15 mouse cellular contexts compared by ENCODE assay signal in the genomic region with DNA sequence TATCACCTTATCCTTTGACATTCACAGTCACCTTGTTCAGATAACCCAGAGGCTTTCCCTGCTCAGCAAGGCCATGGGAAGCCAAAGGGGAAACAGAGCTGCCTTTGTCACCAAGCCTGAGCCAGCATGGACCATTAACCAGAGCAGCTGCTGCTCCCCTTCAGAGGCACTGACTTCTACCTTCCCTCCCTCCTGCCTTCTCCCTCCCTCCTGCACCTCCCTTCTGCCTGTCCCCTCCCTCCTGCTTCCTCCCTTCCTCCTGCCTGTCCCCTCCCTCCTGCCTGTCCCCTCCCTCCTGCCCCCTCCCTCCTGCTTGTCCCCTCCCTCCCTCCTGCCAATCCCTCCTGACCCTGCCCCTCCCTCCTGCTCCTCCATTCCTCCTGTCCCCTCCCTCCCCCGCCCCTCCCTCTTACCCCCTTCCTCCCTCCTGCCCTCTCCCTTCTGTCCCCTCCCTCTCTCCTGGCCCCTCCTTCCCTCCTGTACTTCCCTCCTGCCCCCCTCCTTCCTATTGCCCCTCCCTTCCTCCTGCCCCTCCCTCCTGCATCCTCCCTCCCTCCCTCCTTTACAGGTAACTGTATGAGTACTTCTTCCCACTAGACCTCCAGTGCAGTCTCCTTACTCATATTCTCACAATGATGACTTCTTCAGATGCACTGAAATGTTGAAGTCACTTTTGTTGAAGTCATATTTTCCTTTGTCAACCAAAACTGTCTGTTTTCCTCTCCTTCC. TPM values are rescaled to one million over a fixed set of nuclear protein-coding genes. Genes with fewer than 3 reads are reported as not detected.
DNase-seq lines count a peak whose midpoint lies in the region; ATAC-seq and TF ChIP-seq lines count a peak whose summit lies in the region.
"Had no signal": no experiment of that assay in that cellular context is flagged by ENCODE, and none has a peak within 500 bp of the region (broad histone marks: within the 10 kb centered on the region; RNA-seq: fewer than 3 reads in every experiment).

No protein-coding gene starts in this region.

- DNase-seq in liver = peak; percentile 20
- DNase-seq in liver, postnatal 0 days = no peak
- DNase-seq in A20 (ENCODE audit: low read depth, low spot score) = peak; percentile 16
- peak; percentile 47 for DNase-seq in ES-E14 (ENCODE audit: low read depth, low spot score)
- DNase-seq in left cerebral cortex, postnatal 4 days = no peak
- DNase-seq in thymus, adult 18-20 months = no peak
- DNase-seq in thymus, postnatal 10 days (ENCODE audit: low spot score in 2 of 2) = no peak
- DNase-seq: adrenal gland, postnatal 10 days; kidney, postnatal 10 days; lung, postnatal 14 days had no signal

- peaks cover 2% of the 10 kb centered on the region; the same call in 1 of the 2 replicates for H3K4me1 ChIP-seq in liver, postnatal 0 days (ENCODE audit: insufficient read depth)
- H3K4me1 ChIP-seq in ES-E14 (ENCODE audit: control insufficient read depth in 2 of 2, insufficient read depth in 2 of 2, low read length in 2 of 2, poor library complexity in 1 of 2) = peaks cover 0 to 2% of the 10 kb centered on the region in 2 experiments; a peak in 1 of 4 replicates
- H3K4me1 ChIP-seq in intestine, embryonic 15.5 days (replicated peaks) = no peaks in the 10 kb centered on the region

- WGBS in liver, postnatal 0 days (ENCODE audit: insufficient replicate concordance) = 56% methylated on average over 1 of the region's 1 CpGs
- WGBS in intestine, embryonic 15.5 days = no CpG with 5 or more reads among the region's 1 CpGs

- no peak for TF ChIP-seq EP300 in liver, postnatal 0 days (IDR thresholded peaks at IDR 0.05; ENCODE audit: low read depth)

- in situ Hi-C loops in ES-E14 (cut with MboI; ENCODE audit: low sequenced_read_pairs in 2 of 2, unreplicated experiment in 2 of 2) = no loop called here

- no peak overlapping the region for H3K27ac ChIP-seq in liver, postnatal 0 days (ENCODE audit: low read depth)
- H3K27ac ChIP-seq in ES-E14 (ENCODE audit: insufficient read depth, low read depth, low read length, poor library complexity, severe bottlenecking) = no peak overlapping the region
- H3K27ac ChIP-seq in intestine, embryonic 15.5 days = no peak overlapping the region
- H3K27ac ChIP-seq: left cerebral cortex, adult 2 months had no signal

- no peak overlapping the region for H3K4me3 ChIP-seq in liver, postnatal 0 days (ENCODE audit: low read depth, low read length)
- H3K4me3 ChIP-seq in ES-E14 (ENCODE audit: insufficient read depth in 1 of 2, low read depth in 1 of 2, low read length in 2 of 2, poor library complexity in 1 of 2, severe bottlenecking in 1 of 2) = no peak overlapping the region
- H3K4me3 ChIP-seq in intestine, embryonic 15.5 days (replicated peaks) = no peak overlapping the region
- H3K4me3 ChIP-seq: left cerebral cortex, adult 2 months had no signal

- no peak for TF ChIP-seq CTCF in liver, postnatal 0 days (IDR thresholded peaks at IDR 0.05; ENCODE audit: low read depth)

- no peaks in the 10 kb centered on the region for H3K36me3 ChIP-seq in liver, postnatal 0 days (replicated peaks; ENCODE audit: insufficient read depth, low read length)
- H3K36me3 ChIP-seq in ES-E14 (ENCODE audit: control insufficient read depth, insufficient read depth, low read length, poor library complexity, severe bottlenecking) = no peaks in the 10 kb centered on the region
- no peaks in the 10 kb centered on the region for H3K36me3 ChIP-seq in intestine, embryonic 15.5 days

- no peaks in the 10 kb centered on the region for H3K27me3 ChIP-seq in liver, postnatal 0 days (ENCODE audit: insufficient read depth, low read length)
- no peaks in the 10 kb centered on the region; the same call in 1 of the 2 replicates for H3K27me3 ChIP-seq in intestine, embryonic 15.5 days (replicated peaks)

- no peak overlapping the region for H3K4me2 ChIP-seq in liver, postnatal 0 days (ENCODE audit: low read depth, low read length)
- no peak overlapping the region for H3K4me2 ChIP-seq in intestine, embryonic 15.5 days (replicated peaks)
- H3K4me2 ChIP-seq: heart, embryonic 11.5 days had no signal

- intact Hi-C loops in left cerebral cortex, postnatal 4 days (cut with DNase I) = loop anchor here (5.0 kb wide), 1 partner anchor 52 kb away; the partner anchor contains the start of gene Zfp697

- no peaks in the 10 kb centered on the region for H3K9me3 ChIP-seq in liver, postnatal 0 days (ENCODE audit: low read length)
- no peaks in the 10 kb centered on the region for H3K9me3 ChIP-seq in ES-E14 (ENCODE audit: control insufficient read depth, insufficient read depth, low read depth, low read length)
- H3K9me3 ChIP-seq in intestine, embryonic 15.5 days = no peaks in the 10 kb centered on the region

- no peak overlapping the region for H3K9ac ChIP-seq in liver, postnatal 0 days (replicated peaks)
- no peak overlapping the region for H3K9ac ChIP-seq in ES-E14 (ENCODE audit: insufficient read depth, low read depth, low read length, poor library complexity, severe bottlenecking)
- no peak overlapping the region for H3K9ac ChIP-seq in intestine, embryonic 15.5 days

- no peak for ATAC-seq in liver, postnatal 0 days
- peak; percentile 86 for ATAC-seq in intestine, embryonic 15.5 days

TF ChIP-seq in ES-E14, 5 proteins besides CTCF, POLR2A, EP300 and RAD21:
- TF ChIP-seq MAFK (IDR thresholded peaks at IDR 0.05; ENCODE audit: insufficient read depth, low read depth, low read length) (no peak), ZC3H11A (IDR thresholded peaks at IDR 0.05; ENCODE audit: borderline replicate concordance, low read depth, low read length) (no peak), CHD2 (IDR thresholded peaks at IDR 0.05; ENCODE audit: low read depth, low read length) (no peak), ZNF384 (IDR thresholded peaks at IDR 0.05; ENCODE audit: low read depth, low read length) (no peak), HCFC1 (IDR thresholded peaks at IDR 0.05; ENCODE audit: borderline replicate concordance, insufficient read depth, low read length) (no peak)

RNA-seq across cellular contexts. Expression of gene Gm4450, which starts 22.7 kb away (rescaled TPM):
- polyA plus RNA-seq in liver, postnatal 0 days (2015; fragmentation: Nextera tagmentation; extraction: Ambion mirVana) = 0.13 TPM in 1 of 2 replicates, not detected in the other
- not detected in 2 replicates for total RNA-seq in ES-E14 (2012; rRNA removed)
- polyA plus RNA-seq in intestine, embryonic 15.5 days (2015; fragmentation: Nextera tagmentation; extraction: Ambion mirVana) = not detected in 2 replicates
- not detected for total RNA-seq in left cerebral cortex, postnatal 4 days (2021)
- total RNA-seq: left cerebral cortex, adult 2 months; neutrophil, adult 5-6 weeks had no signal
- polyA plus RNA-seq: heart, embryonic 11.5 days; thymus, postnatal 0 days had no signal

RNA-seq across cellular contexts. Expression of gene Zfp697, which starts 52.0 kb away (rescaled TPM):
- 2.8 and 2.9 TPM in 2 replicates for polyA plus RNA-seq in liver, postnatal 0 days (2015; fragmentation: Nextera tagmentation; extraction: Ambion mirVana)
- total RNA-seq in ES-E14 (2012; rRNA removed) = 2.1 and 3.4 TPM in 2 replicates
- 7.1 and 7.2 TPM in 2 replicates for polyA plus RNA-seq in intestine, embryonic 15.5 days (2015; fragmentation: Nextera tagmentation; extraction: Ambion mirVana)
- 10 to 100 TPM; 41.0 to 42.9 TPM for total RNA-seq in left cerebral cortex, postnatal 4 days (2021)

Comparison
In these comparisons a context has a peak if more than half of its experiments do, and no peak if none do; other contexts are left out.
1. DNase-seq: peak in liver (single experiment), A20 (single experiment) and ES-E14 (single experiment); none in liver, postnatal 0 days (single experiment), left cerebral cortex, postnatal 4 days (single experiment), thymus, adult 18-20 months (0 of 2) and thymus, postnatal 10 days (0 of 2).